Mouse (Mus musculus): Measurements from ENCODE around the gene Zfp597.
"Not testable (repeated sequence)": the region's sequence is repeated elsewhere in the genome, so short reads cannot be mapped to it uniquely, and the experiment has no call there.

Gene Zfp597

DNA sequence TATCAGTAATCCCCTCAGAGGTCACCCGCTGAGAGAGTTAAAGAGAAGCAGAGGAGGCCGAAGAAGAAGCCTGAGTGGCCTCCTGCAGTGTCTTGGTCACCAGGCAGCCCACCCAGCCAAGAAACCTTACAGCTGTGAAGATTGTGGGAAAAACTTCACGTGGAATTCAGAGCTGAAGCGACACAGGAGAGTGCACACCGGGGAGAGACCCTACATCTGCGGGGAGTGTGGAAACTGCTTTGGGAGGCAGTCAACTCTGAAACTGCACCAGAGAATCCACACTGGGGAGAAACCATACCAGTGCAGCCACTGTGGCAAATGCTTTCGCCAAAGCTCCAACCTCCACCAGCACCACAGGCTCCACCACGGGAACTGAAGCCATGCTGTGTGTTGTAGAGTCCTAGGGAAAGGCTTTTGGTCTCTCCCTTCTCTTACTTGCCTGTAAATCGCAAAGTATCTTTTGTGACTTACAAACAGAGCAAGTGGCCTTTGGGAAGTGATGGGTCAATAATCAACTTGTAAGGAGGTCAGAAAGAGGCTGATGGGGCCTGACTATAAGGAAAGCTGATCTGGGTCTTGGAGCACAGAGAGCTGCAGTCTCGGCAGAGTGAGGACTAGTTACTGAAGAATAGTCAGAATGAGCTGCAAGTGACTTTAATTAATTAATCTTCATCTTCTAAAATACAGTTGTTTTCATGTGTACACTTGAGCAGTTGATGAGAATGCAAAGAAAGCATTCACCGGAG, 29.8 kb downstream of the Zfp597 start:
- no peak for DNase-seq

DNA sequence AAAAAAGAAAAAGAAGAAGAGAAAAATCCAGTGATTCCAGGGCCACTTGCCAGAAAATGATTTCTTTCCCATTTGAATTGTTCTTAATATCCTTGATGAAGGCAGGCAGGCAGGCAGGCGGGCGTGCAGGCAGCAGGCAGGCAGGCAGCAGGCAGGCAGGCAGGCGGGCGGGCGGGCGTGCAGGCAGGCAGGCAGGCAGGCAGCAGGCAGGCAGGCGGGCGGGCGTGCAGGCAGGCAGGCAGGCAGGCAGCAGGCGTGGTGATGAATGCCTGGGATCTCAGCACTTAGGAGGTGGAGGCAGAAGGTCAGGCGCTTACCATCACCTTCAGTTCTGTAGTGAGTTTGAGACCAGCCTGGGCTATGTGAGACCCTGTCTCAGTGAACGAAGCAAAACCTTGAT, 31.8 kb downstream of the Zfp597 start:
- no peak for DNase-seq

- not testable (repeated sequence) for DNase-seq
Observed at GRCm38 (mm10) chr16:3851301-3851700, 33.1 kb downstream of the Zfp597 start.

- DNase-seq = no peak
Observed at GRCm38 (mm10) chr16:3848416-3848815, 35.9 kb downstream of the Zfp597 start.

DNA sequence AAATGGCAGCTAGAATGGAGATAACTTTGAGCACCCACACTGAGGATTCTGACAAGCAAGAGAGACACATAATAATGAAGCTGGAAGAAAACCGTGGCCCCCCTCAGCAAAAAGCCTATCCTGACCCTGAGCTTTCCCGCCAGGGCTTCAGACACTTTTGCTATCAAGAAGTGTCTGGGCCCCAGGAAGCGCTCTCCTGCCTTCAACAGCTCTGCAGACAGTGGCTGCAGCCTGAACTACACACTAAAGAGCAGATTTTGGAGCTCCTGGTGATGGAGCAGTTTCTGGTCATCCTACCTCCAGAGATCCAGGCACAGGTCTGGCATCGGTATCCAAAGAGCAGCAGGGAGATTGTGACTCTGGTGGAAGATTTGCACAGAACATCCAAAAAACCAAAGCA, 36.5 kb downstream of the Zfp597 start:
- no peak for DNase-seq

DNA sequence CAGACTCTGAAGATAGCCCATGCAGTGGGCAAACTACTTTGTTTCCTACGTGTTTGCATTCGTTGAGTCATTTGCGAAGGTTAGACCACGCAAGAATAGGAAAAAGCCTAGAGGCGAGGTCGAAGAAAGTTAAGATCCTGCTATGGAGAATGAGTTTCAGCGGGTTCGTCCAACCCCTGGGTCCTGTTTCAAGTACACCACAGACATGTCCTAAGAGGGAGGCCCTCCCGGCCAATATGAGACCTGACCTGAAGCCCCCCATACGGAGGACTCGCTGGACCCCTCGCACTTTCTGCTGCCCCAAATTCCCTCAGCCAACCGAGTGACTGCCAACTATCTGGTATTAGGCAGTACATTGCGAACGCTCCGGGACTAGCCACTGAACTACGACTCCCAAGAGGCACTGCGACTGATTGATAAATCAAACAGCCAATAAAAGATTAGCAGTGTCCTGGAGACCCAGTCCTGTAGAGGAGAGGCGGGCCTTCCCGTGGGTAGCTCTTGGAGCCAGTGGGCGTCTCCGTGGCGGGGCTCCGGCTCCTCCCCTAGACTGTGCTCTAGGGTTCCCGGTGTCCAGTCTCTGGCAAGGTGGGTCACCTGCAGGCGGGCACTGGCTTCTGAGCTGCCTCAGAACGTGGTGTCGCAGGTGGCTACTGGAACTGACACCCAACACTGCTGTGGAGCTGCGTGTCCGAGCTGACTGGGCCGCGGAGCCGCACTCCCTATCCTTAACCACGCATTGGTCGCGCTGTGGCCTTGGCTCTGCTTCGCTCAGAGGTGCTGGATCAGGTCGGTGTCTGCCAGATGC, 37.4 kb downstream of the Zfp597 start, which contains the start of gene Zfp174:
Gene Zfp174 (plus strand): TSS at position 558 of the 808 bp plus-strand sequence.
- peak; percentile 87 to 92 for DNase-seq

DNA sequence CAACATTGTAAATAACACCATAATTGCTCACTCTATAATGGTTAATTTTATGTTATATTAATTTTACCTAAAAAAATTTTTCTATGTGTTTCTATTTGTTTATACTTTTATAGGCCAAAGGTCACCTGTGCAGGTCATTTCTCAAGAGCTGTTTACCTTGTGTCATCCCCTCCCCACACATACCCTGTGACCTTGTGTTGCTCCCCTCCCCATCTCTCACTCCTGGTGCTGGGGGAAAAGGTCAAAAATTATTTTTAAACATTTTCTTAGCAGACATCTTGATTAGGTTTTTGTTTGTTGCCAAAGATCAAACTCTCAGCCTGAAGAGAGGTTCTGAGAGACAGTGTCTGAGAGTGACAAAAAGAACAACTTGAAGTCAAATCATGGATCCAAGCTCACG, 40.6 kb downstream of the Zfp597 start:
- no peak for DNase-seq

- no peak for DNase-seq
Observed at GRCm38 (mm10) chr16:3842989-3843388, 41.4 kb downstream of the Zfp597 start.

DNA sequence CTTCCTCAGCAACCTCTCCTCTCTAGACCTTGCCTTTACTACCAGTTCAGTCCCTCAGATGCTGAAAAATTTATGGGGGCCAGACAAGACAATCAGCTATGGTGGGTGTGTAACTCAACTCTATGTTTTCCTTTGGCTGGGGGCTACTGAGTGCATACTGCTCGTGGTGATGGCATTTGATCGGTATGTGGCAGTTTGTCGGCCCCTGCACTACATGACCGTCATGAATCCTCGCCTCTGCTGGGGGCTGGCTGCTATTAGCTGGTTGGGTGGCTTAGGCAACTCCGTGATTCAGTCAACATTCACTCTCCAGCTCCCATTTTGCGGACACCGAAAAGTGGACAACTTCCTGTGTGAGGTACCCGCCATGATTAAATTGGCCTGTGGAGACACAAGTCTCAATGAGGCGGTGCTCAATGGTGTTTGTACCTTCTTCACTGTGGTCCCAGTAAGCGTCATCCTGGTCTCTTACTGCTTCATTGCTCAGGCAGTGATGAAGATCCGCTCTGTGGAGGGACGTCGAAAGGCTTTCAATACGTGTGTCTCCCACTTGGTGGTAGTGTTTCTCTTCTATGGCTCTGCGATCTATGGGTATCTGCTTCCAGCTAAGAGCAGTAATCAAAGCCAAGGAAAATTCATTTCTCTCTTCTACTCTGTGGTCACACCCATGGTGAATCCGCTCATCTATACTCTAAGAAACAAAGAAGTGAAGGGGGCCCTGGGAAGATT, 45.0 kb downstream of the Zfp597 start:
- DNase-seq = no peak

GRCm38 (mm10) chr16:3835461-3835860, 48.9 kb downstream of the Zfp597 start:
- no peak for DNase-seq

GRCm38 (mm10) chr16:3830588-3831109, 53.7 kb downstream of the Zfp597 start, which contains the start of gene Olfr15:
Gene Olfr15, plus strand, starts transcription at chr16:3830878.
- no peak for DNase-seq

DNA sequence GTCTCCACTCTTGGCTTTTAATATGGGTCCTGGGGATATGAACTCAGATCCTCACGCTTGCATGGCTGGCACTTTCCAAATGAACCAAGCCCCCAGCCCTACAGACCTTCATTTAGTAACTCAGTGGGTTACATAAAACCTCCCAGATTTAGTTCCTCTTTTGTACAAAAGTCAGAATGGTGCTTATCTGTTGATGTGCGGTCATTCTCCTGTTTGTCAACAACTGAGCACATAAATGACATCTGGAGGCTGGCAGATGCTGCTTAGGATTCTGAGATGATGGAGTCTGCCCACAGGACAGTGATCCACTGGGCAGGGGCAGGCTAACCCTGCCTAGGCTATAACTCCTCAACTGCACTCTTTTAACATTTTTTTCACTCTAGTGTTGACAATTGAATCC, 54.6 kb downstream of the Zfp597 start:
- DNase-seq = no peak

- DNase-seq = no peak
Observed at GRCm38 (mm10) chr16:3828021-3828420, 56.3 kb downstream of the Zfp597 start.

- no peak for DNase-seq
Observed at GRCm38 (mm10) chr16:3820202-3820601, 64.2 kb downstream of the Zfp597 start.

DNA sequence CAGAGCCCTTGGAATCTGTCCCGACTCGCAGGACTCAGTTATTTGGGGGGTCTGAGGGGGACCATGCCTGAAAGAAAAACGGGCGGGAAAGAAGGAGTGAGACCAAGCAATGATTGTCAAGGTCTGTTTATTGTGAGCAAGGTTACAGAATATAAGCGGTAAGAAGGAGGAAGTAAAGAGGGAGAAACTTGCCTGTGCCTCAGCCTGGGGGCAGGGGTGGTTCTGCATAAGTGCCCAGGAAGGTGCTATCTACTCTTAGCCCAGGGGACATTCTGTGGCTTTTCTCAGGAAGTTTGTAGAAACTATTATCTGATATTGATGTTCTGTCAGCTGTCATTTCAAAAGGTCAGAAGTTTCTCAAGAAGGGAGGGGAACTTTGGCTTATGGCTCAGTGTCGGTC, 69.7 kb downstream of the Zfp597 start:
- not testable (repeated sequence) for DNase-seq
